Mouse (Mus musculus) testis, adult 2 months (tissue): ENCODE measurements around the gene Olfr466. TPM values are rescaled to one million over a fixed set of nuclear protein-coding genes. Genes with fewer than 3 reads are reported as not detected.

Experiments
- H3K27ac ChIP-seq: fragments of 200-500 bp; 2 replicates; pipeline ENCODE4 v1.5.1; 2012; ENCODE audit warnings: low read depth, low read length; ENCODE audit not compliant: control insufficient read depth, insufficient read depth
- H3K27me3 ChIP-seq: fragments of 200-500 bp; 2 replicates; pipeline ENCODE4 v1.6.1; 2012; ENCODE audit warnings: mild to moderate bottlenecking, low read length, moderate library complexity; ENCODE audit not compliant: control insufficient read depth, insufficient read depth
- H3K36me3 ChIP-seq: fragments of 200-500 bp; 2 replicates; pipeline ENCODE4 v1.6.1; 2012; ENCODE audit warnings: mild to moderate bottlenecking, low read length; ENCODE audit not compliant: control insufficient read depth, insufficient read depth
- H3K4me1 ChIP-seq: fragments of 200-500 bp; 2 replicates; pipeline ENCODE4 v1.6.1; 2012; ENCODE audit warnings: low read length; ENCODE audit not compliant: control insufficient read depth, insufficient read depth
- H3K4me3 ChIP-seq: fragments of 200-500 bp; 2 replicates; pipeline ENCODE4 v1.5.1; 2012; ENCODE audit warnings: low read depth, mild to moderate bottlenecking, low read length, moderate library complexity, mixed read lengths; ENCODE audit not compliant: control insufficient read depth
- CTCF ChIP-seq: fragments of 200-500 bp; IDR thresholded peaks from 2 replicates; pipeline ENCODE4 v1.5.1; 2012; ENCODE audit warnings: low read depth, mild to moderate bottlenecking, inconsistent platforms, low read length, moderate library complexity; ENCODE audit not compliant: control insufficient read depth, insufficient read depth, insufficient replicate concordance
- POLR2A ChIP-seq: fragments of 200-500 bp; IDR thresholded peaks from 2 replicates; pipeline ENCODE4 v1.6.1; 2012; ENCODE audit warnings: low read depth, mild to moderate bottlenecking, inconsistent platforms, low read length, moderate library complexity; ENCODE audit not compliant: control insufficient read depth
- polyA plus RNA-seq: library from polyadenylated mRNA; depleted of rRNA; stranded (reverse); fragments of >200 nt; gene quantifications from 2 replicates; pipeline ENCODE4 v1.2.3, GENCODE M21; 2012; rRNA removed

Olfr466 gene
- polyA plus RNA-seq: not detected in 2 replicates

GRCm38 (mm10) chr13:65149940-65150339 lies at the start of gene Olfr466:
TSS of gene Olfr466 (plus strand) at chr13:65150240.
- H3K27ac ChIP-seq: no peak within 1 kb of the TSS
- H3K4me3 ChIP-seq: no peak within 1 kb of the TSS
- no peaks in the 10 kb centered on the region for H3K27me3 ChIP-seq
- H3K4me1 ChIP-seq: no peaks in the 10 kb centered on the region
- TF ChIP-seq POLR2A (no peak), CTCF (no peak)
- H3K36me3 ChIP-seq: no peaks in the 10 kb centered on the region

- H3K36me3 ChIP-seq: no peaks in the 10 kb centered on the region
- H3K27me3 ChIP-seq: no peaks in the 10 kb centered on the region
- no peak overlapping the region for H3K27ac ChIP-seq
- no peaks in the 10 kb centered on the region for H3K4me1 ChIP-seq
- TF ChIP-seq CTCF: no peak
- no peak for TF ChIP-seq POLR2A
- H3K4me3 ChIP-seq: no peak overlapping the region
Measured at GRCm38 (mm10) chr13:65100678-65101077, 49.4 kb upstream of the Olfr466 start.

- Histone ChIP-seq H3K27ac (no peak overlapping the region), H3K4me1 (no peaks in the 10 kb centered on the region), H3K36me3 (no peaks in the 10 kb centered on the region), H3K27me3 (no peaks in the 10 kb centered on the region), H3K4me3 (no peak overlapping the region)
- no peak for TF ChIP-seq POLR2A
- TF ChIP-seq CTCF: no peak
Measured at GRCm38 (mm10) chr13:65101232-65101631, 48.8 kb upstream of the Olfr466 start.

- H3K27me3 ChIP-seq: no peaks in the 10 kb centered on the region
- no peaks in the 10 kb centered on the region for H3K36me3 ChIP-seq
- H3K4me3 ChIP-seq: peak overlapping the region; percentile 93
- peak overlapping the region; percentile 70; the same call in 1 of the 2 replicates for H3K27ac ChIP-seq
- TF ChIP-seq POLR2A (no peak), CTCF (no peak)
- peaks cover 2% of the 10 kb centered on the region; the same call in 1 of the 2 replicates for H3K4me1 ChIP-seq
Measured at GRCm38 (mm10) chr13:65111961-65112360, 38.1 kb upstream of the Olfr466 start.

- H3K27ac ChIP-seq: peak within 1 kb of the TSS; percentile 75
- H3K27me3 ChIP-seq: no peaks in the 10 kb centered on the region
- H3K36me3 ChIP-seq: no peaks in the 10 kb centered on the region
- peaks cover 2% of the 10 kb centered on the region; the same call in 1 of the 2 replicates for H3K4me1 ChIP-seq
- peak within 1 kb of the TSS; percentile 93 for H3K4me3 ChIP-seq
- TF ChIP-seq POLR2A (peak; percentile 78), CTCF (no peak)
Measured at GRCm38 (mm10) chr13:65112459-65113110, 37.5 kb upstream of the Olfr466 start, which contains the start of gene Mfsd14b. TSS of gene Mfsd14b (minus strand) at chr13:65112975.

- H3K4me1 ChIP-seq: peaks cover 2% of the 10 kb centered on the region; the same call in 1 of the 2 replicates
- peak overlapping the region; percentile 93 for H3K4me3 ChIP-seq
- no peaks in the 10 kb centered on the region for H3K36me3 ChIP-seq
- H3K27me3 ChIP-seq: no peaks in the 10 kb centered on the region
- H3K27ac ChIP-seq: peak overlapping the region; percentile 75
- TF ChIP-seq CTCF: no peak
- no peak for TF ChIP-seq POLR2A
Measured at GRCm38 (mm10) chr13:65113239-65113638, 36.8 kb upstream of the Olfr466 start.

- Histone ChIP-seq H3K36me3 (no peaks in the 10 kb centered on the region), H3K4me1 (no peaks in the 10 kb centered on the region), H3K27ac (no peak overlapping the region), H3K4me3 (no peak overlapping the region), H3K27me3 (no peaks in the 10 kb centered on the region)
- TF ChIP-seq POLR2A: no peak
Measured at GRCm38 (mm10) chr13:65120984-65121383, 29.1 kb upstream of the Olfr466 start.
